Mouse (Mus musculus): Measurements from ENCODE around the gene Sec14l4. TPM values are rescaled to one million over a fixed set of nuclear protein-coding genes. Genes with fewer than 3 reads are reported as not detected.
A peak's percentile ranks its signal among the peaks of the same experiment; 100 is the strongest.

Sec14l4 gene
- polyA plus RNA-seq, 1 experiment from 2014 or later = not detected

- no peak overlapping the region for H3K4me3 ChIP-seq
- no peak overlapping the region for H3K27ac ChIP-seq
- H3K9me3 ChIP-seq = no peaks in the 10 kb centered on the region
- no peaks in the 10 kb centered on the region for H3K4me1 ChIP-seq (replicated peaks)
- no peaks in the 10 kb centered on the region for H3K36me3 ChIP-seq
- no peak for ATAC-seq (ENCODE audit: low FRiP score)
- H3K27me3 ChIP-seq = no peaks in the 10 kb centered on the region
- no peak overlapping the region for H3K9ac ChIP-seq
- 18% methylated on average over 5 of the region's 5 CpGs for WGBS
- H3K4me2 ChIP-seq = no peak overlapping the region
Observed at GRCm38 (mm10) chr11:4053586-4053985, 22.3 kb downstream of the Sec14l4 start.

- Histone ChIP-seq H3K36me3 (no peaks in the 10 kb centered on the region), H3K4me2 (no peak overlapping the region), H3K9me3 (no peaks in the 10 kb centered on the region), H3K27me3 (0 out of 2 replicates have a peak, but pooled peaks cover 6% of the 10 kb centered on the region), H3K9ac (no peak overlapping the region), H3K4me1 (replicated peaks) (no peaks in the 10 kb centered on the region), H3K27ac (no peak overlapping the region), H3K4me3 (no peak overlapping the region)
- no peak for ATAC-seq (ENCODE audit: low FRiP score)
- WGBS = 82% methylated on average over 5 of the region's 5 CpGs
Observed at GRCm38 (mm10) chr11:4060866-4061575, 29.8 kb downstream of the Sec14l4 start.

GRCm38 (mm10) chr11:4062523-4062922 is 31.3 kb downstream of the Sec14l4 start:
- Histone ChIP-seq H3K36me3 (no peaks in the 10 kb centered on the region), H3K4me1 (replicated peaks) (no peaks in the 10 kb centered on the region), H3K9ac (no peak overlapping the region), H3K27ac (no peak overlapping the region), H3K4me3 (no peak overlapping the region), H3K9me3 (no peaks in the 10 kb centered on the region), H3K27me3 (0 out of 2 replicates have a peak, but pooled peaks cover 6% of the 10 kb centered on the region), H3K4me2 (no peak overlapping the region)
- no peak for ATAC-seq (ENCODE audit: low FRiP score)
- WGBS = 96% methylated on average over 4 of the region's 4 CpGs

- 0 out of 2 replicates have a peak, but pooled peaks cover 6% of the 10 kb centered on the region for H3K27me3 ChIP-seq
- H3K9ac ChIP-seq = no peak overlapping the region
- no peaks in the 10 kb centered on the region for H3K9me3 ChIP-seq
- H3K36me3 ChIP-seq = no peaks in the 10 kb centered on the region
- ATAC-seq (ENCODE audit: low FRiP score) = no peak
- H3K4me3 ChIP-seq = no peak overlapping the region
- no peaks in the 10 kb centered on the region for H3K4me1 ChIP-seq (replicated peaks)
- H3K27ac ChIP-seq = no peak overlapping the region
- H3K4me2 ChIP-seq = no peak overlapping the region
- WGBS = 77% methylated on average over 6 of the region's 6 CpGs
Observed at GRCm38 (mm10) chr11:4062981-4063380, 31.7 kb downstream of the Sec14l4 start.

GRCm38 (mm10) chr11:4064627-4065122 is 33.4 kb downstream of the Sec14l4 start, which contains the start of gene Sec14l3:
Sec14l3 (plus strand) TSS chr11:4064841.
- Histone ChIP-seq H3K27me3 (0 out of 2 replicates have a peak, but pooled peaks cover 6% of the 10 kb centered on the region), H3K36me3 (no peaks in the 10 kb centered on the region), H3K4me3 (no peak within 1 kb of the TSS), H3K27ac (no peak within 1 kb of the TSS), H3K4me2 (no peak within 1 kb of the TSS), H3K9me3 (no peaks in the 10 kb centered on the region), H3K9ac (no peak within 1 kb of the TSS), H3K4me1 (replicated peaks) (no peaks in the 10 kb centered on the region)
- no peak for ATAC-seq (ENCODE audit: low FRiP score)
- WGBS = 78% methylated on average over 5 of the region's 5 CpGs

- no peak overlapping the region for H3K27ac ChIP-seq
- H3K36me3 ChIP-seq = no peaks in the 10 kb centered on the region
- H3K9me3 ChIP-seq = no peaks in the 10 kb centered on the region
- WGBS = 78% methylated on average over 1 of the region's 1 CpGs
- 0 out of 2 replicates have a peak, but pooled peaks cover 9% of the 10 kb centered on the region for H3K27me3 ChIP-seq
- ATAC-seq (ENCODE audit: low FRiP score) = no peak; the same call in 1 of the 2 replicates
- 0 out of 2 replicates have a peak overlapping the region, but pooled peaks have one; percentile 1 for H3K9ac ChIP-seq
- H3K4me3 ChIP-seq = no peak overlapping the region
- no peak overlapping the region for H3K4me2 ChIP-seq
- H3K4me1 ChIP-seq (replicated peaks) = no peaks in the 10 kb centered on the region
Observed at GRCm38 (mm10) chr11:4069664-4070063, 38.4 kb downstream of the Sec14l4 start.

- 19% methylated on average over 8 of the region's 8 CpGs for WGBS
- no peak overlapping the region for H3K9ac ChIP-seq
- ATAC-seq (ENCODE audit: low FRiP score) = no peak
- no peak overlapping the region for H3K4me2 ChIP-seq
- H3K4me1 ChIP-seq (replicated peaks) = no peaks in the 10 kb centered on the region
- no peaks in the 10 kb centered on the region for H3K36me3 ChIP-seq
- H3K4me3 ChIP-seq = no peak overlapping the region
- H3K27ac ChIP-seq = no peak overlapping the region
- no peaks in the 10 kb centered on the region for H3K9me3 ChIP-seq
- H3K27me3 ChIP-seq = peaks cover 13% of the 10 kb centered on the region; the same call in 1 of the 2 replicates
Observed at GRCm38 (mm10) chr11:4076633-4077032, 45.4 kb downstream of the Sec14l4 start.

- Histone ChIP-seq H3K36me3 (no peaks in the 10 kb centered on the region), H3K4me3 (no peak overlapping the region), H3K9ac (no peak overlapping the region), H3K4me1 (replicated peaks) (no peaks in the 10 kb centered on the region), H3K27ac (no peak overlapping the region), H3K27me3 (peaks cover 10% of the 10 kb centered on the region; the same call in 1 of the 2 replicates), H3K9me3 (no peaks in the 10 kb centered on the region), H3K4me2 (no peak overlapping the region)
- 84% methylated on average over 7 of the region's 7 CpGs for WGBS
- no peak for ATAC-seq (ENCODE audit: low FRiP score)
Observed at GRCm38 (mm10) chr11:4078267-4078933, 47.1 kb downstream of the Sec14l4 start.

- H3K27ac ChIP-seq = no peak overlapping the region
- peaks cover 10% of the 10 kb centered on the region; the same call in 1 of the 2 replicates for H3K27me3 ChIP-seq
- no peak for ATAC-seq (ENCODE audit: low FRiP score)
- H3K4me3 ChIP-seq = no peak overlapping the region
- no peak overlapping the region for H3K9ac ChIP-seq
- H3K4me2 ChIP-seq = no peak overlapping the region
- WGBS = 16% methylated on average over 4 of the region's 4 CpGs
- no peaks in the 10 kb centered on the region for H3K4me1 ChIP-seq (replicated peaks)
- no peaks in the 10 kb centered on the region for H3K9me3 ChIP-seq
- no peaks in the 10 kb centered on the region for H3K36me3 ChIP-seq
Observed at GRCm38 (mm10) chr11:4080219-4080618, 49.0 kb downstream of the Sec14l4 start.

GRCm38 (mm10) chr11:4083316-4084078 is 52.2 kb downstream of the Sec14l4 start:
- H3K4me3 ChIP-seq = no peak overlapping the region
- no peak overlapping the region for H3K4me2 ChIP-seq
- H3K9ac ChIP-seq = no peak overlapping the region
- H3K4me1 ChIP-seq (replicated peaks) = peaks cover 6% of the 10 kb centered on the region; the same call in 1 of the 2 replicates
- H3K36me3 ChIP-seq = no peaks in the 10 kb centered on the region
- ATAC-seq (ENCODE audit: low FRiP score) = no peak
- no peak overlapping the region for H3K27ac ChIP-seq
- 35% methylated on average over 5 of the region's 5 CpGs for WGBS
- H3K27me3 ChIP-seq = 0 out of 2 replicates have a peak, but pooled peaks cover 4% of the 10 kb centered on the region
- no peaks in the 10 kb centered on the region for H3K9me3 ChIP-seq

GRCm38 (mm10) chr11:4086246-4086645 is 55.0 kb downstream of the Sec14l4 start:
- Histone ChIP-seq H3K4me2 (no peak overlapping the region), H3K36me3 (peaks cover 7% of the 10 kb centered on the region), H3K9me3 (0 out of 2 replicates have a peak, but pooled peaks cover 4% of the 10 kb centered on the region), H3K27me3 (0 out of 2 replicates have a peak, but pooled peaks cover 4% of the 10 kb centered on the region), H3K4me1 (replicated peaks) (peaks cover 6% of the 10 kb centered on the region; the same call in 1 of the 2 replicates), H3K27ac (no peak overlapping the region), H3K4me3 (no peak overlapping the region), H3K9ac (no peak overlapping the region)
- 45% methylated on average over 1 of the region's 1 CpGs for WGBS
- no peak for ATAC-seq (ENCODE audit: low FRiP score)
